Mouse (Mus musculus) kidney, adult 9 months (tissue): ENCODE results near the gene Foxp2.

Experiments used
- DNase-seq: peaks from one replicate; pipeline ENCODE4 v3.0.0; 2022

The Foxp2 gene

GRCm38 (mm10) chr6:15120916-15121315, 219.8 kb downstream of the Foxp2 start:
- DNase-seq = no peak

- DNase-seq = no peak
Observed at GRCm38 (mm10) chr6:15121339-15121738, 220.2 kb downstream of the Foxp2 start.

- no peak for DNase-seq
Observed at GRCm38 (mm10) chr6:15130142-15130541, 229.0 kb downstream of the Foxp2 start.

GRCm38 (mm10) chr6:15142094-15142493, 240.9 kb downstream of the Foxp2 start:
- no peak for DNase-seq

GRCm38 (mm10) chr6:15151619-15152018, 250.5 kb downstream of the Foxp2 start:
- no peak for DNase-seq

- DNase-seq = peak; percentile 9
Observed at GRCm38 (mm10) chr6:15163508-15164053, 262.4 kb downstream of the Foxp2 start.

- no peak for DNase-seq
Observed at GRCm38 (mm10) chr6:15176754-15177153, 275.6 kb downstream of the Foxp2 start.

GRCm38 (mm10) chr6:15192877-15193276, 291.7 kb downstream of the Foxp2 start:
- DNase-seq = no peak

GRCm38 (mm10) chr6:15242176-15242942, 341.2 kb downstream of the Foxp2 start:
- DNase-seq = no peak

- DNase-seq = no peak
Observed at GRCm38 (mm10) chr6:15257393-15257792, 356.2 kb downstream of the Foxp2 start.

- no peak for DNase-seq
Observed at GRCm38 (mm10) chr6:15257893-15258292, 356.7 kb downstream of the Foxp2 start.

GRCm38 (mm10) chr6:15268136-15268535, 367.0 kb downstream of the Foxp2 start:
- no peak for DNase-seq

GRCm38 (mm10) chr6:15285213-15285612, 384.1 kb downstream of the Foxp2 start:
- DNase-seq = no peak

GRCm38 (mm10) chr6:15294081-15294480, 392.9 kb downstream of the Foxp2 start:
- DNase-seq = no peak

- DNase-seq = no peak
Observed at GRCm38 (mm10) chr6:15299279-15299678, 398.1 kb downstream of the Foxp2 start.

GRCm38 (mm10) chr6:15310671-15311070, 409.5 kb downstream of the Foxp2 start:
- no peak for DNase-seq

GRCm38 (mm10) chr6:15316948-15317347, 415.8 kb downstream of the Foxp2 start:
- DNase-seq = no peak

GRCm38 (mm10) chr6:15318343-15318742, 417.2 kb downstream of the Foxp2 start:
- DNase-seq = no peak

GRCm38 (mm10) chr6:15321551-15321974, 420.4 kb downstream of the Foxp2 start:
- no peak for DNase-seq

GRCm38 (mm10) chr6:15323099-15323498, 421.9 kb downstream of the Foxp2 start:
- no peak for DNase-seq

GRCm38 (mm10) chr6:15347705-15348104, 446.6 kb downstream of the Foxp2 start:
- DNase-seq = no peak

- no peak for DNase-seq
Observed at GRCm38 (mm10) chr6:15355852-15356251, 454.7 kb downstream of the Foxp2 start.

GRCm38 (mm10) chr6:15370281-15370680, 469.1 kb downstream of the Foxp2 start:
- DNase-seq = no peak

GRCm38 (mm10) chr6:15370827-15371226, 469.7 kb downstream of the Foxp2 start:
- no peak for DNase-seq

- no peak for DNase-seq
Observed at GRCm38 (mm10) chr6:15373621-15374020, 472.5 kb downstream of the Foxp2 start.
